Mouse (Mus musculus) cerebellum, adult 8-10 months (tissue): Measurements from ENCODE around the gene Scaf1.

Experiments used
- DNase-seq: peaks from one replicate; pipeline ENCODE4 v3.0.0; 2022

The Scaf1 gene

DNA sequence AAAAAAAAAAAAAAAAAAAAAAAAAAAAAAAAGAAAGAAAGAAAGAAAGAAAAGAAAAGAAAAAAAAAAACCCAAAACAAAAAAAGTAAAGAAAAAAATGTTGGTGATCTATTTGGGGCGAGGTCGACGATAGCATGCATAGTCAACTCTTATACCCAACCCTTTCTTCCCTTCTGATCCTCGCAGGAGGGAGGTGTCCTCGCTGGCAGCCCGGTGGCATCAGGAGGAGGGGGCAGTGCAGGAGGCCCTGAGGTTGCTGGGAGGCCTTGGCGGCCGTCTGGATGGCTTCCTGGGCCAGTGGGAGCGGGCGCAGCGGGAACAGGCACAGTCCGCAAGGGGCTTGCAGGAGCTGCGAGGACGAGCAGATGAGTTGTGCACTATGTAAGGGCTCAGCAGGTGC is 62.6 kb downstream of the Scaf1 start:
- DNase-seq, result no peak
